Mouse (Mus musculus) embryonic facial prominence, embryonic 10.5 days (tissue): Measurements from ENCODE around the gene Mmd2. TPM values are rescaled to one million over a fixed set of nuclear protein-coding genes. Genes with fewer than 3 reads are reported as not detected.

Experiments
- DNase-seq: peaks from one replicate; pipeline ENCODE4 v3.0.0-alpha.2; 2017; ENCODE audit warnings: low spot score
- H3K27ac ChIP-seq: fragments of 300-500 bp; sonication (generic); replicated peaks from 2 replicates; pipeline ENCODE4 v1.5.1; 2016; ENCODE audit warnings: mild to moderate bottlenecking
- H3K27me3 ChIP-seq: fragments of 300-500 bp; sonication (generic); replicated peaks from 2 replicates; pipeline ENCODE4 v1.6.1; 2016; ENCODE audit warnings: low read depth, mild to moderate bottlenecking; ENCODE audit not compliant: poor library complexity, severe bottlenecking
- H3K36me3 ChIP-seq: fragments of 300-500 bp; sonication (generic); replicated peaks from 2 replicates; pipeline ENCODE4 v1.6.1; 2016; ENCODE audit warnings: mild to moderate bottlenecking, moderate library complexity
- H3K4me1 ChIP-seq: fragments of 300-500 bp; sonication (generic); 2 replicates; pipeline ENCODE4 v1.6.1; 2016
- H3K4me3 ChIP-seq: fragments of 300-500 bp; sonication (generic); 2 replicates; pipeline ENCODE4 v1.5.1; 2016; ENCODE audit warnings: mild to moderate bottlenecking, moderate library complexity
- H3K9me3 ChIP-seq: fragments of 300-500 bp; sonication (generic); 2 replicates; pipeline ENCODE4 v1.6.1; 2016; ENCODE audit warnings: mild to moderate bottlenecking
- WGBS: fragments of 180-500 bp; shearing (Covaris S2); methylation state at CpG from one replicate; pipeline ENCODE4 v1.1.7; 2016; 5-methylcytosine and 5-hydroxymethylcytosine counted together
- polyA plus RNA-seq: library from polyadenylated mRNA; unstranded; fragments of >200 nt; fragmentation: Nextera tagmentation; extraction: Ambion mirVana; gene quantifications from 2 replicates; pipeline ENCODE4 v1.2.1, GENCODE M21; 2016

Gene Mmd2
- polyA plus RNA-seq, 1 experiment from 2014 or later: 2.9 TPM

DNA sequence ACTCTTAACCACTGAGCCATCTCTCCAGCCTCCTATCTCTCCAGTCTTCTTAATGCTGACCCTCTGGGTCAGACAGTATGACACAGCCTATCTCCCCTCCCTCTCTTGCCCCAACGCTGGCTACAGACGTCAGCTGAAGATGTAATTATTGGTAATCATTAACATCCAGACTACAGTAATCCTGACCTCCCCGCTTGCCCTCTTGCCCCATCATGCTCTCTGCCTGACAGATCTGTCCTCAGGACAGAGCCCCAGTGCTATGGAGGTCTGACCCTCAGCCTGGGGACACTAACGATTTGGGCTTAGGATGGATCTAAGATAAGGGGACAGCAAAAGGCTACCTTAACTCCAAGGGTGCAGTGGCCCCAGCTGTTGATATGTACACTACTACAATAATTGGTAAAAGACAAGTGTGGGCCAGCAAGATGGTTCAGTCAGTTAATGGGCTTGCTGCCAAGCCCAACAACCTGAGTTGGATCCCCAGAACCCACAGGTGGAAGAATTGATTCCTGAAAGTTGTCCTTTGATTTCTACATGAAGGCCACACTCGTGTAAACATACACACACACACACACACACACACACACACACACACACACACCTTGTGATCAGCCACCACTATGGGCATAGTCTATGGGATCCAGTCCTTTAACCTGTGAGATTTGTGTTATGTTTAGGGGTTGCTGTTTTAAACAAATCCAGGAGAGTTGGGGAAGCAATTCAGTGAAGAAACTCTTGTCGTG lies 10.8 kb downstream of the Mmd2 start:
- Histone ChIP-seq H3K9me3 (no peaks in the 10 kb centered on the region), H3K4me3 (no peak overlapping the region), H3K27ac (no peak overlapping the region), H3K4me1 (peaks cover 5% of the 10 kb centered on the region; the same call in 1 of the 2 replicates), H3K27me3 (no peaks in the 10 kb centered on the region), H3K36me3 (no peaks in the 10 kb centered on the region)
- 74% methylated on average over 6 of the region's 6 CpGs for WGBS
- no peak for DNase-seq

DNA sequence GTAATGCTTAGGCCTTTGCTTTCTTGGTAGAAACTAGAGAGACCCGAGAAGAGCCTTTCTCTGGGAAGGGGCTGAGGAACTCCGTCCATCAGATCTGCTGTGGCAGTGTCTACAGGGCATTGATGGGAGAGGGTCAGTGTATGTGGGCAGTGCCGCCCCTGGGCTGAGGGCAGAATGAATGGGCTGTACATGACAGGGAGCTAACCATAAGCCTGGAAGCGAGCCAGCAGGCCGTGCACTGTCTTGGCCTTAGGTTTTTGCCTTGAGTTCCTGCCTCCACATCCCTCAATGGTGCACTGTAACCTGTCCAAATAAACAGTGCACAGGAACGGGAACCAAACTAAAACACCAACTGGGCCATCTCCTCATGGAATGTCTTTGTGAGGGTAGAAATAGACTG lies 11.9 kb downstream of the Mmd2 start:
- 81% methylated on average over 6 of the region's 6 CpGs for WGBS

GRCm38 (mm10) chr5:142595698-142596097 lies 12.9 kb downstream of the Mmd2 start:
- no peak for DNase-seq
- Histone ChIP-seq H3K4me3 (no peak overlapping the region), H3K4me1 (peaks cover 5% of the 10 kb centered on the region; the same call in 1 of the 2 replicates), H3K9me3 (no peaks in the 10 kb centered on the region), H3K27ac (no peak overlapping the region), H3K36me3 (no peaks in the 10 kb centered on the region), H3K27me3 (no peaks in the 10 kb centered on the region)
- 81% methylated on average over 3 of the region's 3 CpGs for WGBS

More for the DNA sequence above, 11.9 kb downstream of the Mmd2 start:
- no peaks in the 10 kb centered on the region for H3K9me3 ChIP-seq
- no peak for DNase-seq
- H3K4me1 ChIP-seq: peaks cover 5% of the 10 kb centered on the region; the same call in 1 of the 2 replicates
- no peak overlapping the region for H3K4me3 ChIP-seq
- no peak overlapping the region for H3K27ac ChIP-seq
- no peaks in the 10 kb centered on the region for H3K36me3 ChIP-seq
- H3K27me3 ChIP-seq: no peaks in the 10 kb centered on the region

GRCm38 (mm10) chr5:142590953-142591616 lies 17.5 kb downstream of the Mmd2 start:
- Histone ChIP-seq H3K36me3 (no peaks in the 10 kb centered on the region), H3K4me1 (peaks cover 15% of the 10 kb centered on the region), H3K9me3 (no peaks in the 10 kb centered on the region), H3K4me3 (no peak overlapping the region), H3K27me3 (no peaks in the 10 kb centered on the region), H3K27ac (no peak overlapping the region)
- DNase-seq: no peak
- 81% methylated on average over 6 of the region's 6 CpGs for WGBS

DNA sequence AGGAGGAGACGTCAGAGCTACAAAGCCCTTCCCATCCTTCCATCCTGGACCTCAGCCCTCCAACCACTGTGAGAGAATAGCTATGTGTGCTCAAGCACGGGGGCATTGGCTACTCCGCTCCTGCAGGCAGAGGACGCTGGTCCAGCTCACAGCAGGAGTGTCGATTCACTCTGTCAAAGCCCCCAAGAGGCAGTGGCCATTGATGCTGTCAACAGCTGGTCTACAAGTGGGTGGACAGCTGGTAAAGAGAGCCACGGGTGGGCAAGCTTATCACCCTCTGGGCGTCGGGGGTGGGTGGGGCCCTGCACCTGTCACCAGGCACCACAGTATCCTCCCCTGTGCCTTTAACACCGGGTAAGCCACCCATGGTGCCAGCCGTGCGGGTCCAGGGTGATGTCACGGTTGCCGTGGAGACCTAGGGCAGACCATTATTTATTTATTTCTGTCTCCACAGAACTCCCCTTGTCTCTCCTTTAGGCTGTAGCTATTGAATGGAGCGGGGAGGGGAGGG lies 24.9 kb downstream of the Mmd2 start:
- no peak for DNase-seq
- H3K36me3 ChIP-seq: no peaks in the 10 kb centered on the region
- H3K27me3 ChIP-seq: no peaks in the 10 kb centered on the region
- H3K4me3 ChIP-seq: no peak overlapping the region
- 63% methylated on average over 14 of the region's 14 CpGs for WGBS
- H3K4me1 ChIP-seq: peaks cover 6% of the 10 kb centered on the region
- H3K27ac ChIP-seq: no peak overlapping the region
- H3K9me3 ChIP-seq: no peaks in the 10 kb centered on the region

DNA sequence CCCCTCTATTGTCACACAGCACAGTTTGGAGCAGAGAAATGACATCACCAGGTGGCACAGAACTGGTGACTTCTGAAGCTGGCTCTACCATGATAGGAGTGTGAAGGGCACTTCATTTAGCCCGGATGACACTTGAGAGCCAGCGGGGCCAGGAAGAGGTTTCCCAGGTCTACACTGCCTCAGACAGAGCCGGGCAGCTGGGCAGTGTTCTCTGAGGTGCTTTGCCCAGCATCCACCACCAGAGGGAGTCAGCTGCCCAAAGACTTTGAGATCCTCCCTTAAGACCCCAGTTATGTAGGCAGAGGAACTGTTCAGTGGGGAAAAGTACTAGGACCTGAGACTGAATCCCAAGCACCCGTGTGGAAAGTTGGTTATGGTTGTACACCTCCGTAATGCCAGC lies 27.1 kb downstream of the Mmd2 start:
- DNase-seq: peak; percentile 78
- H3K4me1 ChIP-seq: peaks cover 6% of the 10 kb centered on the region
- 23% methylated on average over 5 of the region's 5 CpGs for WGBS
- H3K4me3 ChIP-seq: no peak overlapping the region
- H3K27ac ChIP-seq: no peak overlapping the region
- H3K36me3 ChIP-seq: no peaks in the 10 kb centered on the region
- 0 out of 2 replicates have a peak, but pooled peaks cover 2% of the 10 kb centered on the region for H3K9me3 ChIP-seq
- no peaks in the 10 kb centered on the region for H3K27me3 ChIP-seq

GRCm38 (mm10) chr5:142578192-142578591 lies 30.4 kb downstream of the Mmd2 start:
- H3K9me3 ChIP-seq: 0 out of 2 replicates have a peak, but pooled peaks cover 2% of the 10 kb centered on the region
- no peaks in the 10 kb centered on the region for H3K27me3 ChIP-seq
- no peak overlapping the region for H3K4me3 ChIP-seq
- H3K36me3 ChIP-seq: no peaks in the 10 kb centered on the region
- H3K4me1 ChIP-seq: no peaks in the 10 kb centered on the region
- no peak for DNase-seq
- no peak overlapping the region for H3K27ac ChIP-seq
- 86% methylated on average over 10 of the region's 10 CpGs for WGBS

DNA sequence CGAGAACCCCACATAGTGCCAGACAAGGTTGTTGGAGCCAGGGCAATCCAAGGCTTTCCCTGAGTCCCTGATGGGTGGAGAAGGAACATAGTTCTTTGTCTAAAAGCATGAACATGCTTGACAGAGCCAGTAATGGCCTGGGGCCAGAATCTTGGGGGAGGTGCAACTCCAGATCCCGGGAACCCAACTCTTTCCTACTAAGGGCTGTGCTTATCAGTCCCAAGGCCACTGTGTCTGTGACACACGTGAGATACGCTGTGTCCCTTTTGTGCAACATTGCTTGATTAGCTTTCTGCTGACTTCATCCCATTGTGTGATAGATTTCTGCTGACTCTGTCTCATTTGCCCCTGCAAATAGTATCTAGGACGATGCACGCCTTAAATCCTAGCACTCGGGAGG lies 31.8 kb downstream of the Mmd2 start:
- no peaks in the 10 kb centered on the region for H3K4me1 ChIP-seq
- H3K27me3 ChIP-seq: no peaks in the 10 kb centered on the region
- no peak overlapping the region for H3K4me3 ChIP-seq
- 0 out of 2 replicates have a peak, but pooled peaks cover 4% of the 10 kb centered on the region for H3K9me3 ChIP-seq
- 87% methylated on average over 7 of the region's 7 CpGs for WGBS
- DNase-seq: no peak
- no peak overlapping the region for H3K27ac ChIP-seq
- no peaks in the 10 kb centered on the region for H3K36me3 ChIP-seq

- 80% methylated on average over 8 of the region's 8 CpGs for WGBS
- H3K27me3 ChIP-seq: no peaks in the 10 kb centered on the region
- H3K36me3 ChIP-seq: no peaks in the 10 kb centered on the region
- H3K4me1 ChIP-seq: no peaks in the 10 kb centered on the region
- DNase-seq: no peak
- no peak overlapping the region for H3K27ac ChIP-seq
- 0 out of 2 replicates have a peak, but pooled peaks cover 4% of the 10 kb centered on the region for H3K9me3 ChIP-seq
- H3K4me3 ChIP-seq: no peak overlapping the region
These were observed 34.1 kb downstream of the Mmd2 start for GRCm38 (mm10) chr5:142574323-142575057.

- Histone ChIP-seq H3K36me3 (no peaks in the 10 kb centered on the region), H3K9me3 (peaks cover 19% of the 10 kb centered on the region; the same call in 1 of the 2 replicates), H3K27me3 (no peaks in the 10 kb centered on the region), H3K4me1 (no peaks in the 10 kb centered on the region; the same call in 1 of the 2 replicates), H3K27ac (no peak overlapping the region), H3K4me3 (no peak overlapping the region)
- 89% methylated on average over 1 of the region's 1 CpGs for WGBS
- DNase-seq: no peak
These were observed 44.0 kb downstream of the Mmd2 start for GRCm38 (mm10) chr5:142564606-142565005.

GRCm38 (mm10) chr5:142560261-142560660 lies 48.3 kb downstream of the Mmd2 start:
- no peaks in the 10 kb centered on the region for H3K9me3 ChIP-seq
- H3K4me3 ChIP-seq: no peak overlapping the region
- 55% methylated on average over 7 of the region's 7 CpGs for WGBS
- no peak overlapping the region for H3K27ac ChIP-seq
- H3K27me3 ChIP-seq: no peaks in the 10 kb centered on the region
- no peak for DNase-seq
- H3K4me1 ChIP-seq: no peaks in the 10 kb centered on the region; the same call in 1 of the 2 replicates
- H3K36me3 ChIP-seq: no peaks in the 10 kb centered on the region

DNA sequence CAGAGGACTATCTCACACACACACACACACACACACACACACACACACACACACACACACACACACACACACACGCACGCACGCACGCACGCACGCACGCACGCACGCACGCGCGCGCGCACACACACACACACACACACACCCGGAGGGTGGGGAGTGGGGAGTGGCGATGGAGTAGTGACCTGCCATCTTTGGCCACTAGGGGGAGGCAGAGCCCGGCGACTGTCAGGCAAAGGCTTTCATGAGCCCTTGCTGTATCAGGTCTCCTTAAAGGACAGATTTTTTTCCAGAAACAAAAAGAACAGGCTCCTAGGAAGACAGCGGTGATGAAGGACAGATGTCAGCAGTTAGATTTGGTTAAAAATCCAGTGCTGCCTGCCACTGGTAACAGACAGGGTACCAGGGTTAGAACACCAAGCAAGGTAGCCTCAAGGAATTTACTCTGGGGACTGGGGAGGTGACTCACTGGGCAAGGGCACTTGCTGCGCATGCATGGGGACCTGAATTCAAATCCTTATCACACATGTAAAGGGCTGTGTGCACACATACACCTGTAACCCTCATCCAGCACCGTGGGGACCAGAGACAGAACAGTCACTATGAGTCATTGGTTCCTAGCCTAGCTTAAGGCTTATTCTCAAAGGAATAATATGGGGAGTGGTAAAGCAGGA lies 51.1 kb downstream of the Mmd2 start:
- Histone ChIP-seq H3K4me1 (no peaks in the 10 kb centered on the region), H3K36me3 (no peaks in the 10 kb centered on the region), H3K27me3 (no peaks in the 10 kb centered on the region), H3K27ac (no peak overlapping the region), H3K9me3 (no peaks in the 10 kb centered on the region), H3K4me3 (peak overlapping the region; percentile 35; the same call in 1 of the 2 replicates)
- WGBS: 34% methylated on average over 21 of the region's 21 CpGs
- DNase-seq: peak; percentile 88
